Mouse (Mus musculus) liver, postnatal 0 days (tissue): ENCODE data around the gene Svs1. TPM values are rescaled to one million over a fixed set of nuclear protein-coding genes. Genes with fewer than 3 reads are reported as not detected.

Experiments used
- ATAC-seq: fragments of 200-750 bp; cut with Nextera tagmentation; 2 replicates; pipeline ENCODE4 v1.8.0; 2017; ENCODE audit warnings: mild to moderate bottlenecking, moderate library complexity
- DNase-seq: peaks from one replicate; pipeline ENCODE4 v3.0.0-alpha.2; 2016
- H3K27ac ChIP-seq: fragments of 300-500 bp; sonication (generic); 2 replicates; pipeline ENCODE4 v1.5.1; 2014; ENCODE audit warnings: antibody characterized with exemption, moderate library complexity, mild to moderate bottlenecking, low read depth
- H3K27me3 ChIP-seq: fragments of 300-500 bp; sonication (generic); 2 replicates; pipeline ENCODE4 v1.6.1; 2014; ENCODE audit warnings: low read length, control low read depth, mixed read lengths; ENCODE audit not compliant: insufficient read depth
- H3K36me3 ChIP-seq: fragments of 300-500 bp; sonication (generic); replicated peaks from 2 replicates; pipeline ENCODE4 v1.6.1; 2014; ENCODE audit warnings: mild to moderate bottlenecking, control low read depth, low read length, moderate library complexity, mixed read lengths; ENCODE audit not compliant: insufficient read depth
- H3K4me1 ChIP-seq: fragments of 300-500 bp; sonication (generic); 2 replicates; pipeline ENCODE4 v1.6.1; 2014; ENCODE audit warnings: antibody characterized with exemption, mild to moderate bottlenecking, control low read depth; ENCODE audit not compliant: insufficient read depth
- H3K4me2 ChIP-seq: fragments of 300-500 bp; sonication (generic); 2 replicates; pipeline ENCODE4 v1.6.1; 2014; ENCODE audit warnings: low read depth, mild to moderate bottlenecking, low read length, moderate library complexity, mixed read lengths
- H3K4me3 ChIP-seq: fragments of 300-500 bp; sonication (generic); 2 replicates; pipeline ENCODE4 v1.5.1; 2014; ENCODE audit warnings: low read depth, low read length
- H3K9ac ChIP-seq: fragments of 300-500 bp; sonication (generic); replicated peaks from 2 replicates; pipeline ENCODE4 v1.6.1; 2014; ENCODE audit warnings: mild to moderate bottlenecking, moderate library complexity
- H3K9me3 ChIP-seq: fragments of 300-500 bp; sonication (generic); 2 replicates; pipeline ENCODE4 v1.6.1; 2016; ENCODE audit warnings: mild to moderate bottlenecking, control low read depth, low read length, mixed read lengths
- CTCF ChIP-seq: sonication (generic); IDR thresholded peaks from 2 replicates; pipeline ENCODE4 v1.5.1; 2016; ENCODE audit warnings: antibody characterized with exemption, low read depth
- EP300 ChIP-seq: IDR thresholded peaks from 2 replicates; pipeline ENCODE4 v1.6.1; 2016; ENCODE audit warnings: antibody characterized with exemption, low read depth, mild to moderate bottlenecking
- WGBS: fragments of 180-500 bp; shearing (Covaris S2); extraction: QIAGEN DNeasy Blood & Tissue Kit; methylation state at CpG from one replicate; pipeline ENCODE4 v1.1.7; 2014; ENCODE audit not compliant: insufficient replicate concordance; 5-methylcytosine and 5-hydroxymethylcytosine counted together
- polyA plus RNA-seq: library from polyadenylated mRNA; unstranded; fragments of >200 nt; fragmentation: Nextera tagmentation; extraction: Ambion mirVana; gene quantifications from 2 replicates; pipeline ENCODE4 v1.2.1, GENCODE M21; 2015

Svs1 gene
- polyA plus RNA-seq, 1 experiment from 2014 or later = not detected

GRCm38 (mm10) chr6:48982305-48982704 lies 4.4 kb upstream of the Svs1 start:
- 58% methylated on average over 3 of the region's 3 CpGs for WGBS
- no peak for TF ChIP-seq CTCF
- no peak for TF ChIP-seq EP300

GRCm38 (mm10) chr6:48989971-48990370 lies 3.3 kb downstream of the Svs1 start:
- Histone ChIP-seq H3K9ac (no peak overlapping the region), H3K4me3 (no peak overlapping the region), H3K36me3 (no peaks in the 10 kb centered on the region), H3K4me2 (no peak overlapping the region), H3K27ac (no peak overlapping the region), H3K27me3 (no peaks in the 10 kb centered on the region), H3K4me1 (no peaks in the 10 kb centered on the region), H3K9me3 (no peaks in the 10 kb centered on the region)
- 76% methylated on average over 5 of the region's 5 CpGs for WGBS
- TF ChIP-seq EP300 (no peak), CTCF (no peak)
- ATAC-seq (no peak), DNase-seq (no peak)

More at GRCm38 (mm10) chr6:48982305-48982704, 4.4 kb upstream of the Svs1 start:
- no peak overlapping the region for H3K4me3 ChIP-seq
- H3K4me2 ChIP-seq = no peak overlapping the region
- no peaks in the 10 kb centered on the region for H3K36me3 ChIP-seq
- no peaks in the 10 kb centered on the region for H3K9me3 ChIP-seq
- H3K4me1 ChIP-seq = no peaks in the 10 kb centered on the region
- no peaks in the 10 kb centered on the region for H3K27me3 ChIP-seq
- no peak overlapping the region for H3K27ac ChIP-seq
- ATAC-seq (no peak), DNase-seq (no peak)
- H3K9ac ChIP-seq = no peak overlapping the region

- ATAC-seq = no peak
- no peaks in the 10 kb centered on the region for H3K27me3 ChIP-seq
- H3K9me3 ChIP-seq = no peaks in the 10 kb centered on the region
- no peak overlapping the region for H3K9ac ChIP-seq
- no peak overlapping the region for H3K4me3 ChIP-seq
- no peaks in the 10 kb centered on the region for H3K4me1 ChIP-seq
- DNase-seq = no peak
- H3K27ac ChIP-seq = no peak overlapping the region
- H3K36me3 ChIP-seq = no peaks in the 10 kb centered on the region
- WGBS = 59% methylated on average over 4 of the region's 4 CpGs
- TF ChIP-seq EP300 = no peak
- TF ChIP-seq CTCF = no peak
- H3K4me2 ChIP-seq = no peak overlapping the region
Measured at GRCm38 (mm10) chr6:48991991-48992390, 5.3 kb downstream of the Svs1 start.

- no peaks in the 10 kb centered on the region for H3K4me1 ChIP-seq
- no peaks in the 10 kb centered on the region for H3K9me3 ChIP-seq
- H3K4me2 ChIP-seq = no peak overlapping the region
- H3K4me3 ChIP-seq = no peak overlapping the region
- DNase-seq = no peak
- no peaks in the 10 kb centered on the region for H3K36me3 ChIP-seq
- H3K27ac ChIP-seq = no peak overlapping the region
- WGBS = 60% methylated on average over 6 of the region's 6 CpGs
- no peak for TF ChIP-seq EP300
- no peaks in the 10 kb centered on the region for H3K27me3 ChIP-seq
- no peak for ATAC-seq
- no peak overlapping the region for H3K9ac ChIP-seq
Measured at GRCm38 (mm10) chr6:48998186-48998585, 11.5 kb downstream of the Svs1 start.

GRCm38 (mm10) chr6:48998796-48999195 lies 12.1 kb downstream of the Svs1 start:
- H3K36me3 ChIP-seq = no peaks in the 10 kb centered on the region
- no peaks in the 10 kb centered on the region for H3K9me3 ChIP-seq
- WGBS = 77% methylated on average over 4 of the region's 4 CpGs
- no peak overlapping the region for H3K4me2 ChIP-seq
- ATAC-seq = no peak
- no peaks in the 10 kb centered on the region for H3K27me3 ChIP-seq
- H3K27ac ChIP-seq = no peak overlapping the region
- no peak overlapping the region for H3K9ac ChIP-seq
- no peaks in the 10 kb centered on the region for H3K4me1 ChIP-seq
- no peak for DNase-seq
- H3K4me3 ChIP-seq = no peak overlapping the region
- TF ChIP-seq EP300 = no peak
- no peak for TF ChIP-seq CTCF

- no peak for ATAC-seq
- no peaks in the 10 kb centered on the region for H3K27me3 ChIP-seq
- no peak for DNase-seq
- 0 out of 2 replicates have a peak, but pooled peaks cover 3% of the 10 kb centered on the region for H3K4me1 ChIP-seq
- TF ChIP-seq EP300 (no peak), CTCF (peak; percentile 19; the same call in 1 of the 2 replicates)
- no peaks in the 10 kb centered on the region for H3K36me3 ChIP-seq
- no peak overlapping the region for H3K4me3 ChIP-seq
- WGBS = 52% methylated on average over 4 of the region's 4 CpGs
- H3K9me3 ChIP-seq = no peaks in the 10 kb centered on the region
- no peak overlapping the region for H3K9ac ChIP-seq
- no peak overlapping the region for H3K4me2 ChIP-seq
- no peak overlapping the region for H3K27ac ChIP-seq
Measured at GRCm38 (mm10) chr6:49003381-49003780, 16.7 kb downstream of the Svs1 start.

- Histone ChIP-seq H3K4me3 (peak overlapping the region; percentile 22), H3K9me3 (no peaks in the 10 kb centered on the region), H3K4me2 (peak overlapping the region; percentile 65), H3K27ac (no peak overlapping the region), H3K4me1 (0 out of 2 replicates have a peak, but pooled peaks cover 5% of the 10 kb centered on the region), H3K9ac (no peak overlapping the region), H3K36me3 (no peaks in the 10 kb centered on the region), H3K27me3 (no peaks in the 10 kb centered on the region)
- DNase-seq (peak; percentile 73), ATAC-seq (no peak)
- WGBS = under 1% methylated on average over 9 of the region's 9 CpGs
- TF ChIP-seq EP300 (no peak), CTCF (peak; percentile 88)
Measured at GRCm38 (mm10) chr6:49007981-49008380, 21.3 kb downstream of the Svs1 start.
